Mouse (Mus musculus): ENCODE measurements around the gene Slc6a19. TPM values are rescaled to one million over a fixed set of nuclear protein-coding genes. Genes with fewer than 3 reads are reported as not detected.
A peak's percentile ranks its signal among the peaks of the same experiment; 100 is the strongest.

The Slc6a19 gene
- polyA plus RNA-seq, 1 experiment from 2014 or later: not detected

DNA sequence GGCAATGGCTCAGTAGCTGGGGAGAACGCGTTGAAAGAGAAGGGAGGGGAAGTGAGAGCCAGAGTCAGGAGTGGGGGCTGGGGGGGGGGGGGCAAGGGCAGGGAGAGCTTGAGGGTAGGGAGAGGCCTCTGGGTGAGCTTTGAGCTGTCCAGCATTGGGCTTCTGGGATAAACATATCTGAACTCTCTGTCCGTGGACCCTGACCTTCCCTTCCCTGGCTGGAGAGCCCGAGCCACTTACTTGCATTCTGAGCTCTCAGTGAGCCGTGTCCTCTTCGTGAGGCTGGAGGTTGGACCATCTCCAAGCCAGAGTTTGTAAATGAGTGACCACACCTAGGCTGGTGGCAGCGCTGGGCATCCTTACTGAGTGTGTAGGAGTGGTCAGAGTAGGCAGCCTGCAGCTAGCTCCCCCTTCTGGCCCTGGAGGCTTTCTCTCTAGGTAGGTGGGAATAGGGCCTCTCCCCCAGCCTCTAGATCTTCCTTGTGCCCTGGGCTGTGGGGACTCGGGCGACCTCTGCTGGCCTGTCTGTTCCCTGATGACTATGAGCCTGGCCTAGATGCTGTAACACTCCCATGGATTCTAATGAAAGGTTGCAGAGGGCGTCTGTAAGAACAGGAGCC, 12.3 kb downstream of the Slc6a19 start:
- Histone ChIP-seq H3K4me3 (replicated peaks) (no peak overlapping the region), H3K4me2 (no peak overlapping the region), H3K27ac (no peak overlapping the region), H3K9ac (replicated peaks) (no peak overlapping the region), H3K36me3 (no peaks in the 10 kb centered on the region), H3K4me1 (replicated peaks) (no peaks in the 10 kb centered on the region), H3K9me3 (no peaks in the 10 kb centered on the region), H3K27me3 (no peaks in the 10 kb centered on the region; the same call in none of the 2 replicates)
- 0 out of 2 replicates have a peak, but pooled peaks have one; percentile 22 for ATAC-seq (ENCODE audit: insufficient number of reproducible peaks, insufficient read depth, low FRiP score, low TSS enrichment, low read depth)
- 31% methylated on average over 10 of the region's 10 CpGs for WGBS

DNA sequence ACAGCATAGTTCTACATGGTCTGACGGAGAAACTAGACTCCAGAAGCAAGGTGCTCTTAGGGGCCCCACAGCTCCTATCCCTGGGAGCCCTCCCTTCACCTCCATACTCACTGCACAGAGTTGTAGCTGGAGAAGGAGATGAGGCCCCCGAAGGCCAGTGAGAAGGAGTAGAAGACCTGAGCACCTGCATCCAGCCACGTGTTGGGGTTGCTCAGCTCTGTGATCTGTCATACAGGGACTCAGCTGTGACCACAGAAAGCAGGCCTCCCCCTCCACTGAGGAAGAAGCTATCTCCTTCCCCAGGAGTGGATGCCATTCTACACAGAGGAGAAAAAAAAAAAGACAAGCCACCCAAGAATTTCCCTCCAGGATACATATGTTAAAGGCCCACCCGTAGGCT, 15.7 kb downstream of the Slc6a19 start:
- H3K9me3 ChIP-seq: no peaks in the 10 kb centered on the region
- no peaks in the 10 kb centered on the region; the same call in 1 of the 2 replicates for H3K27me3 ChIP-seq
- no peak for ATAC-seq (ENCODE audit: insufficient number of reproducible peaks, insufficient read depth, low FRiP score, low TSS enrichment, low read depth)
- no peak overlapping the region for H3K27ac ChIP-seq
- no peak overlapping the region for H3K4me3 ChIP-seq (replicated peaks)
- 80% methylated on average over 4 of the region's 4 CpGs for WGBS
- H3K9ac ChIP-seq (replicated peaks): no peak overlapping the region
- H3K36me3 ChIP-seq: no peaks in the 10 kb centered on the region
- no peaks in the 10 kb centered on the region for H3K4me1 ChIP-seq (replicated peaks)
- H3K4me2 ChIP-seq: no peak overlapping the region

DNA sequence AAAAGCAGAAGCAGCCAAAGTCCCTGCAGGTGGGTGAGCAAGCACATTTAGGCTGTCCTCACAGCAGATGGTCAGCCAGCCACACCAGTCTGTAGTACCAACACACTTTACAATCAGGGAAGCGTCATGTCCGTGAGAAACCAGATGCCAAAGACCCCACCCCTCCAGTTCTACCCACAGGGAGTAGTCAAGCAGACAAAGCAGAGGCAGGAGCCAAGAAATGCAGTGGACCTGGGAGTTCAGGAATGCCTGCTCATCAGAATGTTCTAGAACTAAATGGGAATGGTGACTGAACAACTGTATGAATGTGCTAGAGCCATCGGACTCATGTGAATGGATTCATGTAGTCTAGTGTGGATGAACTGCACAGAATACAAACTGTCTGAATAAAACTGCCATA, 17.1 kb downstream of the Slc6a19 start:
- 50% methylated on average over 3 of the region's 3 CpGs for WGBS
- no peaks in the 10 kb centered on the region; the same call in 1 of the 2 replicates for H3K27me3 ChIP-seq
- no peak overlapping the region for H3K4me3 ChIP-seq (replicated peaks)
- ATAC-seq (ENCODE audit: insufficient number of reproducible peaks, insufficient read depth, low FRiP score, low TSS enrichment, low read depth): no peak
- H3K4me2 ChIP-seq: no peak overlapping the region
- H3K9me3 ChIP-seq: no peaks in the 10 kb centered on the region
- no peaks in the 10 kb centered on the region for H3K36me3 ChIP-seq
- no peaks in the 10 kb centered on the region for H3K4me1 ChIP-seq (replicated peaks)
- no peak overlapping the region for H3K9ac ChIP-seq (replicated peaks)
- no peak overlapping the region for H3K27ac ChIP-seq

DNA sequence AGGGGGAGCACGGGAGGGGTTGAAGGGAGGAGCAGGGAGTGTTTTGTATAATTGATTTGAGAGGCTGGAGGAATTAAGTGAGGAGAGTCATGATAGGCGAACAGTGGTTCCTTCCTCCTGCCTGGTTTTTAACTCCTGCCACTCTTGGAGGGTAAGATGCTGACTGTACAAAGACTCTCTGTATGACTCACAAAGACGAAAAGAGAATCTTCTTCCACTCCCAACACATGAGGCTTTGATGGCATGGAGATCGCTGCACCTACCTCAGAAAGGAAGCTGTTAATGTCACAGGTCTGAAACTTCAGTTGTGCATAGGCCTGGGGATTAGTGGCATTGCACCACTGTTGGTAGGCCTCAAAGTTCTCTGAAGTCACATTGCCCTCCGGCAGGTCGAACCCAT, 19.2 kb downstream of the Slc6a19 start:
- H3K36me3 ChIP-seq: no peaks in the 10 kb centered on the region
- 81% methylated on average over 6 of the region's 6 CpGs for WGBS
- no peak overlapping the region for H3K9ac ChIP-seq (replicated peaks)
- H3K27me3 ChIP-seq: no peaks in the 10 kb centered on the region; the same call in 1 of the 2 replicates
- H3K9me3 ChIP-seq: no peaks in the 10 kb centered on the region
- no peaks in the 10 kb centered on the region for H3K4me1 ChIP-seq (replicated peaks)
- H3K4me2 ChIP-seq: no peak overlapping the region
- no peak overlapping the region for H3K27ac ChIP-seq
- ATAC-seq (ENCODE audit: insufficient number of reproducible peaks, insufficient read depth, low FRiP score, low TSS enrichment, low read depth): no peak
- H3K4me3 ChIP-seq (replicated peaks): no peak overlapping the region

DNA sequence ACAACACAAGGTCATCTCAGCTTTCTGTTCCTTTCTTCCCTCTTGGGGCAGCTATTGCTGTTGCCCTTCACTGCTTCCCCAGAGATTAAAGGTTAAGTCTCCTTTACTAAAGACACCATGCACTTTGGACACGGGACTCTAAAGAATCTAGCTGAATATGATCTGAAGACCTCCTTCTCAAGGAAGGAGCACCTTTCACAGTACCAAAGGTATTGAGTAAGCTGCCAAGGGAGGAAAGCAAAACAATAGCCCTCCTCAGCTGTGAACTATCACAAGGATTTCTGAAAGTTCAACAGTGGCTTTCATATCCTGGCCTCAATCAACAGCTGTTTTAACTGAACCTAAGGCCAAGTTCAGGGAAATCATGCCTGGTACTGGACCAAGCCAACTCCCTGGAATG, 20.3 kb downstream of the Slc6a19 start:
- no peaks in the 10 kb centered on the region for H3K9me3 ChIP-seq
- no peaks in the 10 kb centered on the region for H3K27me3 ChIP-seq
- H3K9ac ChIP-seq (replicated peaks): no peak overlapping the region
- no peaks in the 10 kb centered on the region for H3K4me1 ChIP-seq (replicated peaks)
- WGBS: 85% methylated on average over 1 of the region's 1 CpGs
- H3K36me3 ChIP-seq: no peaks in the 10 kb centered on the region
- H3K4me2 ChIP-seq: no peak overlapping the region
- no peak overlapping the region for H3K4me3 ChIP-seq (replicated peaks)
- ATAC-seq (ENCODE audit: insufficient number of reproducible peaks, insufficient read depth, low FRiP score, low TSS enrichment, low read depth): no peak
- H3K27ac ChIP-seq: no peak overlapping the region

DNA sequence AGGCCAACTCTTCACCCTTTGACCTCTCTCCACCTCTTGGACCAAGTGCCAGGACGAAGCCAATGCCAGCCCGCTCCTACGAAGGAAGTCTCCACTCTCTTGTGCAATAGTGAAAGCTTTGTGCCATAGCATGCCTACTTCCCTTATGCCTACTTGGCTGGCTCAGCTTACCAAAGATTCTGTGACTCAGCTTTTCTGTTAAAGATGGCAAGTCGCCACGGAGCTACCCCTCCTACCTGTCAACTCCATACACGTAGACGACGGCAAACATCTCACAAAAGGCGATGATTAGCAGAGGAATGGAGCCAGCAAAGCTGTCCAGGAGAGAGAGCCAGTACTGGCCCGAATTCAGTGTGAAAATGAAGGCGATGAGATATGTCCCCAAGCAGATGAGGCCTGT, 21.0 kb downstream of the Slc6a19 start:
- Histone ChIP-seq H3K9ac (replicated peaks) (no peak overlapping the region), H3K4me1 (replicated peaks) (no peaks in the 10 kb centered on the region), H3K4me3 (replicated peaks) (no peak overlapping the region), H3K36me3 (no peaks in the 10 kb centered on the region), H3K9me3 (no peaks in the 10 kb centered on the region), H3K4me2 (no peak overlapping the region), H3K27me3 (no peaks in the 10 kb centered on the region), H3K27ac (no peak overlapping the region)
- WGBS: 89% methylated on average over 11 of the region's 11 CpGs
- no peak for ATAC-seq (ENCODE audit: insufficient number of reproducible peaks, insufficient read depth, low FRiP score, low TSS enrichment, low read depth)

DNA sequence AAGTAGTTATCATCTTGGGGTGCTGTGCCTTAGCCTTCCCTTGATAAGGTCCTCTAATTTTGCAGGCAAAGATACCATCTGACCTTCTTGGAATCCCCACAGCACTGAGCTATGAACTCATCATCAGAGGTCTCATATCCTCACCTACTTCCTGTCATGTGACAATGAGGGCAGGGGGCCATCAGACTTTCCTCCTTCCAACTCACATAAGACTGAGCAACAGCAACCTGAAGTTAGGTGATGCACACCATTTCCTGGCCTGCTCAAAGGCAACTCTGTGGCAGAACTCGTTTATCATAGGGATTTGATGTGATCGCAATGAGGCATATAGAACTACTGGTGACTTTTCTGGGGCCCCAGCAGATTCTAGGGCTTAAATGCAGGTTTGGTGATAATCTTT, 22.4 kb downstream of the Slc6a19 start:
- H3K27me3 ChIP-seq: no peaks in the 10 kb centered on the region
- WGBS: 89% methylated on average over 2 of the region's 2 CpGs
- H3K27ac ChIP-seq: no peak overlapping the region
- no peak overlapping the region for H3K4me2 ChIP-seq
- H3K9me3 ChIP-seq: no peaks in the 10 kb centered on the region
- ATAC-seq (ENCODE audit: insufficient number of reproducible peaks, insufficient read depth, low FRiP score, low TSS enrichment, low read depth): no peak
- H3K4me1 ChIP-seq (replicated peaks): no peaks in the 10 kb centered on the region
- H3K4me3 ChIP-seq (replicated peaks): no peak overlapping the region
- H3K9ac ChIP-seq (replicated peaks): no peak overlapping the region
- no peaks in the 10 kb centered on the region for H3K36me3 ChIP-seq

DNA sequence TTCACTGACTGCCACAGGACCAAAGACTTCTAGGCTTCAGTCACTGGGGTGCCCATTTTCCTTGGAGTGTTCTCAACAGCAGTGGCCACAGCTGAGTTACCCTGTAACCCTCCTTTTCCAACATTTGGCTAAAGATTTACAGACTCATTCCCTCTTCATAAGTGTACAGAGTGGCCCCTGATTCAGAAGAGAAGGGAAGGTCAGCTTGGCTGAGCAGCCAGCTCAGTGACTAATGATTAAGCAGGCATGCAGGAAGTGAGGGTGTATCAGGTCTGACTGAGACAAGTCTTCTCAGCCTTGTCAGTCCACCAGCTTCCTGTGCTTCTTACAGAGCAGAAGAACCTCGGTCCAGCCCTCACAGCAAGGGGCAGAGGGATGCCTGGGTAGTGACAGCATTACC, 24.3 kb downstream of the Slc6a19 start:
- H3K27me3 ChIP-seq: no peaks in the 10 kb centered on the region
- no peaks in the 10 kb centered on the region for H3K36me3 ChIP-seq
- H3K4me1 ChIP-seq (replicated peaks): no peaks in the 10 kb centered on the region
- 28% methylated on average over 1 of the region's 1 CpGs for WGBS
- no peak overlapping the region for H3K4me2 ChIP-seq
- H3K27ac ChIP-seq: no peak overlapping the region
- no peaks in the 10 kb centered on the region for H3K9me3 ChIP-seq
- H3K9ac ChIP-seq (replicated peaks): no peak overlapping the region
- H3K4me3 ChIP-seq (replicated peaks): no peak overlapping the region
- ATAC-seq (ENCODE audit: insufficient number of reproducible peaks, insufficient read depth, low FRiP score, low TSS enrichment, low read depth): no peak

DNA sequence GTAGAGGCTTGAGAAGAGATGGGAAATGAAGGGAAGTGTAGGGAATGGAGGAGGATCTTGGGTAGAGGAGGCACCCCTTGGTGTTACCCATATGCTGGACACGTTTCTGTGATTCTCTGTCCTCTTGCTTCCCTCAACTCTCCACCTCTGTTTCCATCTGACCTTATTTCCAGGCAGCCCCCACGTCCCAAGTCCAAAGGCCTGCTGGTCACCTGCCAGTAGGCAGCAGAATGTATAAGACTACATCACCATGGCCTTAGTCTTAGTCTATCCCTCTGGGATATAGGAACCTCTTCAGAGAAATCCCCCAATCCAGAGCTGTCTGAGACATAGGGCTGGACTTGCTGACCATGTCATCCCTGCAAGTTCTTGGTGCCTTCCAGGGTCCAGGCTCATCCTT, 25.4 kb downstream of the Slc6a19 start:
- ATAC-seq (ENCODE audit: insufficient number of reproducible peaks, insufficient read depth, low FRiP score, low TSS enrichment, low read depth): no peak
- H3K36me3 ChIP-seq: no peaks in the 10 kb centered on the region
- 61% methylated on average over 2 of the region's 2 CpGs for WGBS

DNA sequence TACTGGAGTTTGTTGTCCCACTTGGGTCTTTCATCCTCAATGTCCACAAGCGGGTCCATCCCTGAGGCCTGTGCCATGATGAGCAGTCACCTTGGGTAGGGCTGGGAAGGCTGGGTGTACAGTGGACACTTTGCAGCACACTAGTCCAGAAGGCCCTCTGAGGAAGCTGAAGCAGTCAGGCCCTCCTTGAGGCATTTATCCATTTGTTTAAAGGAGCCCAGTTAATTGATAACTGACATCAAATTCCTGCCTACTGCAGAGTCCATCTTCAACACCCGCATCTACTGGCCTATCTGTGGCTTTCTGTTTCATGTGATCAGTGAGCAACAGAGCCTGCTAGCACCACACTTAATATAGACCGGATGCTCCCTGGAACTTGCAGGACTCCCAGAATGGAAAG, 26.8 kb downstream of the Slc6a19 start, which contains the start of gene Slc6a18:
Slc6a18 (minus strand) TSS at position 171 of the 400 bp plus-strand sequence.
- 87% methylated on average over 3 of the region's 3 CpGs for WGBS
- no peak within 1 kb of the TSS for H3K4me2 ChIP-seq
- no peaks in the 10 kb centered on the region for H3K4me1 ChIP-seq (replicated peaks)
- no peaks in the 10 kb centered on the region for H3K36me3 ChIP-seq
- H3K4me3 ChIP-seq (replicated peaks): no peak within 1 kb of the TSS
- H3K27me3 ChIP-seq: no peaks in the 10 kb centered on the region
- no peak within 1 kb of the TSS for H3K27ac ChIP-seq
- no peak within 1 kb of the TSS for H3K9ac ChIP-seq (replicated peaks)
- no peak for ATAC-seq (ENCODE audit: insufficient number of reproducible peaks, insufficient read depth, low FRiP score, low TSS enrichment, low read depth)
- H3K9me3 ChIP-seq: no peaks in the 10 kb centered on the region

More for the DNA sequence above, 25.4 kb downstream of the Slc6a19 start:
- Histone ChIP-seq H3K9me3 (no peaks in the 10 kb centered on the region), H3K4me2 (no peak overlapping the region), H3K27me3 (no peaks in the 10 kb centered on the region), H3K4me1 (replicated peaks) (no peaks in the 10 kb centered on the region), H3K4me3 (replicated peaks) (no peak overlapping the region), H3K27ac (no peak overlapping the region), H3K9ac (replicated peaks) (no peak overlapping the region)

DNA sequence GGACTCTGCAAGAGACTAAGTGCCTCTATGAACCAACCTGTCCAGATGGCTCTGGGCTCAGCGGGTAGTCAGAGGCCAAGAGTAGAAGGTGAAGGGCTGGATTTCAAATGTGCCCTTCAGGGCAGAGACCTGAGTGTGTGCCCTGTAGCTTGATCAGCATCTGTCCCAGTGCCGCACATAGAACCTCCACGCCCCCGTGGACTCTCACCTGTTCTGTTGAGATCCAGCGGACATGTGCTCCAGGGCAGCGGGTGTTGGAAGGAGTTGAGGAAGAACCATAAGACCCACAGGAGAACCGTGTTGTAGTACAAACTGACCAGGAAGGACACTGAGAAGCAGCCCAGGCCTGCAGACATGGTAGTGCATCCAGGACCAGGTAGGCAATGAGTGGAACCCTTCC, 29.5 kb downstream of the Slc6a19 start:
- 93% methylated on average over 7 of the region's 7 CpGs for WGBS
- Histone ChIP-seq H3K4me3 (replicated peaks) (no peak overlapping the region), H3K4me1 (replicated peaks) (no peaks in the 10 kb centered on the region), H3K9me3 (no peaks in the 10 kb centered on the region), H3K27ac (no peak overlapping the region), H3K9ac (replicated peaks) (no peak overlapping the region), H3K36me3 (no peaks in the 10 kb centered on the region), H3K27me3 (no peaks in the 10 kb centered on the region), H3K4me2 (no peak overlapping the region)
- no peak for ATAC-seq (ENCODE audit: insufficient number of reproducible peaks, insufficient read depth, low FRiP score, low TSS enrichment, low read depth)

DNA sequence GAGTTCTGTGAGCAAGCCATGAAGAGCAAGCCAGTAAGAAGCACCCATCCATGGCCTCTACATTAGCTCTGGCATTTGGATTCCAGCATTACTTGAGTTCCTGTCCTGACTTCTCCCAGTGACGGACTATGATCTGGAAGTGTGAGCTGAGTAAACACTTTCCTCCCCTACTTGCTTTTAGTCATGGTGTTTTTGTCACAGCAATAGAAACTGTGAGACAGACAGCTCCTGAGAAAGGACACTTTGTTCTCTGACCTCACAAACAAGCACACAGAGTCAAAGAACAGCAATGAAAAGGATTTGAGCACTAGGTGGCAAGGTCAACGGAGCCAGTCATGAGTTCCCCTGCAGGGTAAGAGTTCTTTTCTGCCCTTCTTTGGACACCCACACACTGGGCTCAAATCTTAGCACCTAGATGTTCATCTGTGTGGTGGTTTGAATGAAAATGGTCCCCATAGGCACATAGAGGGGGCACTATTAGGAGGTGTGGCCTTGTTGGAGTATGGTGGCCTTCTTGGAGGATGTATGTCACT, 44.4 kb downstream of the Slc6a19 start:
- WGBS: 84% methylated on average over 2 of the region's 2 CpGs
- H3K9ac ChIP-seq (replicated peaks): no peak overlapping the region

More for the DNA sequence above, 44.4 kb downstream of the Slc6a19 start:
- H3K4me2 ChIP-seq: no peak overlapping the region
- H3K36me3 ChIP-seq: no peaks in the 10 kb centered on the region
- H3K27me3 ChIP-seq: no peaks in the 10 kb centered on the region; the same call in 1 of the 2 replicates
- no peak overlapping the region for H3K4me3 ChIP-seq (replicated peaks)
- ATAC-seq (ENCODE audit: insufficient number of reproducible peaks, insufficient read depth, low FRiP score, low TSS enrichment, low read depth): no peak
- no peaks in the 10 kb centered on the region for H3K9me3 ChIP-seq
- no peak overlapping the region for H3K27ac ChIP-seq
- H3K4me1 ChIP-seq (replicated peaks): no peaks in the 10 kb centered on the region
